Mouse (Mus musculus): ENCODE results near the gene Galnt17.

The Galnt17 gene

GRCm38 (mm10) chr5:130927138-130927793 lies 381.0 kb downstream of the Galnt17 start:
- DNase-seq (ENCODE audit: low read depth, low spot score), result no peak

GRCm38 (mm10) chr5:130925681-130926080 lies 382.6 kb downstream of the Galnt17 start:
- no peak for DNase-seq (ENCODE audit: low read depth, low spot score)

- no peak for DNase-seq (ENCODE audit: low read depth, low spot score)
Measured at GRCm38 (mm10) chr5:130924245-130924827, 384.0 kb downstream of the Galnt17 start.

GRCm38 (mm10) chr5:130919969-130920368 lies 388.3 kb downstream of the Galnt17 start:
- DNase-seq (ENCODE audit: low read depth, low spot score), result no peak

GRCm38 (mm10) chr5:130914606-130915005 lies 393.7 kb downstream of the Galnt17 start:
- no peak for DNase-seq (ENCODE audit: low read depth, low spot score)

- no peak for DNase-seq (ENCODE audit: low read depth, low spot score)
Measured at GRCm38 (mm10) chr5:130911551-130911950, 396.7 kb downstream of the Galnt17 start.

- no peak for DNase-seq (ENCODE audit: low read depth, low spot score)
Measured at GRCm38 (mm10) chr5:130901736-130902135, 406.6 kb downstream of the Galnt17 start.

GRCm38 (mm10) chr5:130895991-130896390 lies 412.3 kb downstream of the Galnt17 start:
- no peak for DNase-seq (ENCODE audit: low read depth, low spot score)

- no peak for DNase-seq (ENCODE audit: low read depth, low spot score)
Measured at GRCm38 (mm10) chr5:130891735-130892134, 416.6 kb downstream of the Galnt17 start.

- DNase-seq (ENCODE audit: low read depth, low spot score), result no peak
Measured at GRCm38 (mm10) chr5:130880331-130880730, 428.0 kb downstream of the Galnt17 start.

- DNase-seq (ENCODE audit: low read depth, low spot score), result no peak
Measured at GRCm38 (mm10) chr5:130875391-130875790, 432.9 kb downstream of the Galnt17 start.

GRCm38 (mm10) chr5:130871086-130871485 lies 437.2 kb downstream of the Galnt17 start:
- no peak for DNase-seq (ENCODE audit: low read depth, low spot score)

- DNase-seq (ENCODE audit: low read depth, low spot score), result no peak
Measured at GRCm38 (mm10) chr5:130869869-130870268, 438.4 kb downstream of the Galnt17 start.

- DNase-seq (ENCODE audit: low read depth, low spot score), result peak; percentile 27
Measured at GRCm38 (mm10) chr5:130862302-130862701, 446.0 kb downstream of the Galnt17 start.

GRCm38 (mm10) chr5:130859736-130860135 lies 448.6 kb downstream of the Galnt17 start:
- DNase-seq (ENCODE audit: low read depth, low spot score), result no peak

- DNase-seq (ENCODE audit: low read depth, low spot score), result no peak
Measured at GRCm38 (mm10) chr5:130858706-130859105, 449.6 kb downstream of the Galnt17 start.

- DNase-seq (ENCODE audit: low read depth, low spot score), result peak; percentile 70
Measured at GRCm38 (mm10) chr5:130858148-130858547, 450.1 kb downstream of the Galnt17 start.

- no peak for DNase-seq (ENCODE audit: low read depth, low spot score)
Measured at GRCm38 (mm10) chr5:130854430-130854829, 453.9 kb downstream of the Galnt17 start.

- DNase-seq (ENCODE audit: low read depth, low spot score), result peak; percentile 81
Measured at GRCm38 (mm10) chr5:130853371-130853770, 454.9 kb downstream of the Galnt17 start.

- no peak for DNase-seq (ENCODE audit: low read depth, low spot score)
Measured at GRCm38 (mm10) chr5:130852182-130852581, 456.1 kb downstream of the Galnt17 start.

GRCm38 (mm10) chr5:130849610-130850009 lies 458.7 kb downstream of the Galnt17 start:
- no peak for DNase-seq (ENCODE audit: low read depth, low spot score)

- DNase-seq (ENCODE audit: low read depth, low spot score), result no peak
Measured at GRCm38 (mm10) chr5:130848562-130848961, 459.7 kb downstream of the Galnt17 start.

GRCm38 (mm10) chr5:130825797-130826196 lies 482.5 kb downstream of the Galnt17 start:
- no peak for DNase-seq (ENCODE audit: low read depth, low spot score)
